In genomic region chr17:30099670-30100069, GRCm38 (mm10) we compare ENCODE assay signal across 25 mouse cellular contexts.
DNase-seq lines count a peak whose midpoint lies in the region; ATAC-seq and TF ChIP-seq lines count a peak whose summit lies in the region.
"Had no signal": no experiment of that assay in that cellular context is flagged by ENCODE, and none has a peak within 500 bp of the region (broad histone marks: within the 10 kb centered on the region; RNA-seq: fewer than 3 reads in every experiment).

No protein-coding gene starts in this region.

- no peak overlapping the region for H3K4me3 ChIP-seq in heart, embryonic 15.5 days
- H3K4me3 ChIP-seq in heart, adult 2 months, result no peak overlapping the region
- H3K4me3 ChIP-seq in intestine, embryonic 15.5 days (replicated peaks), result no peak overlapping the region
- no peak overlapping the region for H3K4me3 ChIP-seq in intestine, postnatal 0 days (ENCODE audit: low read depth, low read length)
- H3K4me3 ChIP-seq: embryonic facial prominence, embryonic 12.5 days; embryonic facial prominence, embryonic 15.5 days; gastrocnemius, adult 2 months; hindbrain, embryonic 10.5 days; hindbrain, embryonic 13.5 days had no signal

- no peak for TF ChIP-seq EP300 in heart, adult 2 months (IDR thresholded peaks at IDR 0.05; ENCODE audit: insufficient read depth, low read depth, low read length)

- H3K9me3 ChIP-seq in heart, embryonic 15.5 days (replicated peaks), result no peaks in the 10 kb centered on the region
- H3K9me3 ChIP-seq in intestine, embryonic 15.5 days, result no peaks in the 10 kb centered on the region
- peaks cover 5% of the 10 kb centered on the region; the same call in 1 of the 2 replicates for H3K9me3 ChIP-seq in intestine, postnatal 0 days (ENCODE audit: control insufficient read depth)
- H3K9me3 ChIP-seq: embryonic facial prominence, embryonic 15.5 days had no signal

- H3K4me2 ChIP-seq in heart, embryonic 15.5 days, result no peak overlapping the region
- no peak overlapping the region for H3K4me2 ChIP-seq in intestine, embryonic 15.5 days (replicated peaks)
- H3K4me2 ChIP-seq in intestine, postnatal 0 days (replicated peaks; ENCODE audit: low read depth), result no peak overlapping the region
- H3K4me2 ChIP-seq: embryonic facial prominence, embryonic 12.5 days; embryonic facial prominence, embryonic 15.5 days; hindbrain, embryonic 13.5 days had no signal

- H3K4me1 ChIP-seq in heart, embryonic 15.5 days (replicated peaks), result peaks cover 45% of the 10 kb centered on the region
- H3K4me1 ChIP-seq in heart, adult 2 months (ENCODE audit: control insufficient read depth, insufficient read depth, low read length), result peaks cover 3% of the 10 kb centered on the region
- 0 out of 2 replicates have a peak, but pooled peaks cover 12% of the 10 kb centered on the region for H3K4me1 ChIP-seq in intestine, embryonic 15.5 days (replicated peaks)
- H3K4me1 ChIP-seq in intestine, postnatal 0 days (replicated peaks; ENCODE audit: control insufficient read depth, insufficient read depth, low read length), result 0 out of 2 replicates have a peak, but pooled peaks cover 5% of the 10 kb centered on the region

- intact Hi-C loops in heart, adult 2 months (cut with DNase I), result loop anchor here (5.0 kb wide), 2 partner anchors 42 to 77 kb away; no protein-coding TSS in a partner anchor

- H3K27ac ChIP-seq in heart, embryonic 15.5 days, result 0 out of 2 replicates have a peak overlapping the region, but pooled peaks have one; percentile 27
- no peak overlapping the region for H3K27ac ChIP-seq in heart, adult 2 months
- H3K27ac ChIP-seq in intestine, embryonic 15.5 days, result no peak overlapping the region
- H3K27ac ChIP-seq in intestine, postnatal 0 days (ENCODE audit: low read depth, low read length), result no peak overlapping the region
- H3K27ac ChIP-seq: embryonic facial prominence, embryonic 12.5 days; embryonic facial prominence, embryonic 15.5 days; gastrocnemius, adult 2 months; hindbrain, embryonic 10.5 days; hindbrain, embryonic 13.5 days had no signal

- no peak for TF ChIP-seq CTCF in heart, adult 2 months (IDR thresholded peaks at IDR 0.05)
- TF ChIP-seq CTCF in intestine, postnatal 0 days (IDR thresholded peaks at IDR 0.05; ENCODE audit: low read depth), result no peak

- peak overlapping the region; percentile 28; the same call in 1 of the 2 replicates for H3K9ac ChIP-seq in heart, embryonic 15.5 days
- no peak overlapping the region for H3K9ac ChIP-seq in heart, adult 2 months (ENCODE audit: low read depth, low read length)
- no peak overlapping the region for H3K9ac ChIP-seq in intestine, embryonic 15.5 days
- no peak overlapping the region for H3K9ac ChIP-seq in intestine, postnatal 0 days (ENCODE audit: low read depth, low read length)
- H3K9ac ChIP-seq: embryonic facial prominence, embryonic 12.5 days; embryonic facial prominence, embryonic 15.5 days; forebrain, postnatal 0 days; hindbrain, embryonic 13.5 days had no signal

- 71% methylated on average over 2 of the region's 2 CpGs for whole genome bisulfite sequencing in heart, embryonic 15.5 days
- WGBS in heart, adult 2 months, result 60% methylated on average over 2 of the region's 2 CpGs
- WGBS in intestine, embryonic 15.5 days, result 40% methylated on average over 2 of the region's 2 CpGs
- 34% methylated on average over 2 of the region's 2 CpGs for WGBS in intestine, postnatal 0 days

- H3K79me2 ChIP-seq in heart, adult 2 months (replicated peaks; ENCODE audit: control insufficient read depth, insufficient read depth, low read length), result peaks cover 14% of the 10 kb centered on the region

- no peaks in the 10 kb centered on the region for H3K27me3 ChIP-seq in heart, embryonic 15.5 days
- H3K27me3 ChIP-seq in heart, adult 2 months (ENCODE audit: control insufficient read depth, insufficient read depth, low read length), result no peaks in the 10 kb centered on the region
- no peaks in the 10 kb centered on the region for H3K27me3 ChIP-seq in intestine, embryonic 15.5 days (replicated peaks)
- H3K27me3 ChIP-seq in intestine, postnatal 0 days (replicated peaks; ENCODE audit: control insufficient read depth, insufficient read depth, low read length), result no peaks in the 10 kb centered on the region
- H3K27me3 ChIP-seq: embryonic facial prominence, embryonic 12.5 days; embryonic facial prominence, embryonic 15.5 days; hindbrain, embryonic 13.5 days had no signal

- no peak for DNase-seq in heart, adult 2 months
- peak; percentile 38 for DNase-seq in yolk sac, embryonic 10.5 days (ENCODE audit: low spot score)
- DNase-seq in ovary, postnatal 14 days (ENCODE audit: low spot score), result no peak
- DNase-seq: adrenal gland, adult 2 months; adrenal gland, postnatal 14 days; cerebellum, adult 11 months; cerebellum, adult 2 months; cerebellum, adult 9-11 months; cerebellum, postnatal 25 days; forebrain, postnatal 0 days; gastrocnemius, adult 2 months; gastrocnemius, postnatal 14 days; heart, postnatal 10 days; heart, postnatal 36 days; kidney, adult 11 months had no signal

- no peak for ATAC-seq in heart, embryonic 15.5 days (replicated peaks; ENCODE audit: insufficient number of reproducible peaks, insufficient read depth, low FRiP score, low read depth)
- ATAC-seq in intestine, embryonic 15.5 days, result peak; percentile 49; the same call in 1 of the 2 replicates
- ATAC-seq in intestine, postnatal 0 days, result no peak
- ATAC-seq: CD4-positive, CD25-positive, alpha-beta regulatory T cell, adult 4 months; forebrain, embryonic 14.5 days; forebrain, postnatal 0 days; hindbrain, embryonic 16.5 days had no signal

- no peak for TF ChIP-seq POLR2A in heart, adult 2 months (IDR thresholded peaks at IDR 0.05; ENCODE audit: insufficient read depth, low read depth, low read length)

- H3K36me3 ChIP-seq in heart, embryonic 15.5 days, result peaks cover 5% of the 10 kb centered on the region; the same call in 1 of the 2 replicates
- peaks cover 13% of the 10 kb centered on the region for H3K36me3 ChIP-seq in heart, adult 2 months (ENCODE audit: control insufficient read depth, insufficient read depth, low read length)
- peaks cover 4% of the 10 kb centered on the region; the same call in 1 of the 2 replicates for H3K36me3 ChIP-seq in intestine, embryonic 15.5 days
- no peaks in the 10 kb centered on the region for H3K36me3 ChIP-seq in intestine, postnatal 0 days (ENCODE audit: control insufficient read depth, insufficient read depth)
